Mouse (Mus musculus): ENCODE data around the gene Prkch. TPM values are rescaled to one million over a fixed set of nuclear protein-coding genes. Genes with fewer than 3 reads are reported as not detected.

Prkch gene
- polyA plus RNA-seq, 1 experiment from 2014 or later, result 9.0 TPM

GRCm38 (mm10) chr12:73602974-73603373 is 18.4 kb downstream of the Prkch start:
- Histone ChIP-seq H3K9me3 (no peaks in the 10 kb centered on the region), H3K4me1 (peaks cover 12% of the 10 kb centered on the region), H3K4me2 (replicated peaks) (no peak overlapping the region), H3K4me3 (no peak overlapping the region), H3K9ac (no peak overlapping the region), H3K36me3 (no peaks in the 10 kb centered on the region), H3K27ac (no peak overlapping the region), H3K27me3 (no peaks in the 10 kb centered on the region)
- no peak for ATAC-seq (ENCODE audit: low FRiP score, low read depth)
- 86% methylated on average over 7 of the region's 7 CpGs for WGBS

- H3K27me3 ChIP-seq, result no peaks in the 10 kb centered on the region
These were observed 19.1 kb downstream of the Prkch start for GRCm38 (mm10) chr12:73603653-73604052.

GRCm38 (mm10) chr12:73604762-73605161 is 20.2 kb downstream of the Prkch start:
- no peaks in the 10 kb centered on the region for H3K36me3 ChIP-seq
- H3K4me2 ChIP-seq (replicated peaks), result no peak overlapping the region
- H3K9me3 ChIP-seq, result no peaks in the 10 kb centered on the region
- H3K27ac ChIP-seq, result no peak overlapping the region
- no peaks in the 10 kb centered on the region for H3K27me3 ChIP-seq
- H3K9ac ChIP-seq, result no peak overlapping the region
- H3K4me1 ChIP-seq, result peaks cover 11% of the 10 kb centered on the region; the same call in 1 of the 2 replicates
- H3K4me3 ChIP-seq, result no peak overlapping the region
- no peak for ATAC-seq (ENCODE audit: low FRiP score, low read depth)
- 79% methylated on average over 12 of the region's 12 CpGs for WGBS

More at GRCm38 (mm10) chr12:73603653-73604052, 19.1 kb downstream of the Prkch start:
- H3K9me3 ChIP-seq, result no peaks in the 10 kb centered on the region
- 89% methylated on average over 6 of the region's 6 CpGs for WGBS
- H3K4me1 ChIP-seq, result peaks cover 14% of the 10 kb centered on the region
- H3K9ac ChIP-seq, result no peak overlapping the region
- H3K4me2 ChIP-seq (replicated peaks), result no peak overlapping the region
- H3K27ac ChIP-seq, result no peak overlapping the region
- ATAC-seq (ENCODE audit: low FRiP score, low read depth), result no peak
- H3K36me3 ChIP-seq, result no peaks in the 10 kb centered on the region
- no peak overlapping the region for H3K4me3 ChIP-seq

DNA sequence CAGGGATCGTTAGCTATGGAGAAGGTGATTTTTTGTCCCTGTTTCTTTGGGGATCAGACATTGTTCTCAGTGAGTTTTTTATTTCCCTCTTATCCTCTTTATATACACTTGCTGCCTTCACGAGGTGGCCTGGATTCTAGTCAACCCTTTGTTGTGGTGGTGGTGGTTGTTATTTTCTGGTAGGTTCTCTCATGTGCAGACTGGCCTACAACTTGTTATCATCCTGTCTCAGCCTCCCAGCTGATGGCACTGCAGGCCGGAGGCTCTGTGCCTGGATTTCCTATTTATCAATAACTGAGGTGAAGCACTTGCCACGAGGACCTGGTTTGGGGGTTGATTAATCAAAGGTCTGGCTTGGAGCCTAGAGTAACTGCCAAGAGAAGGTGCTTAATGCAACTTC is 20.6 kb downstream of the Prkch start:
- Histone ChIP-seq H3K4me1 (peaks cover 11% of the 10 kb centered on the region; the same call in 1 of the 2 replicates), H3K36me3 (no peaks in the 10 kb centered on the region), H3K27me3 (no peaks in the 10 kb centered on the region), H3K4me2 (replicated peaks) (no peak overlapping the region), H3K4me3 (no peak overlapping the region), H3K27ac (no peak overlapping the region), H3K9me3 (no peaks in the 10 kb centered on the region), H3K9ac (no peak overlapping the region)
- ATAC-seq (ENCODE audit: low FRiP score, low read depth), result no peak
- WGBS, result 84% methylated on average over 4 of the region's 4 CpGs

GRCm38 (mm10) chr12:73607381-73608064 is 22.9 kb downstream of the Prkch start:
- H3K27me3 ChIP-seq, result no peaks in the 10 kb centered on the region
- no peak overlapping the region for H3K27ac ChIP-seq
- H3K4me1 ChIP-seq, result peaks cover 11% of the 10 kb centered on the region; the same call in 1 of the 2 replicates
- no peaks in the 10 kb centered on the region for H3K36me3 ChIP-seq
- 51% methylated on average over 13 of the region's 13 CpGs for WGBS
- H3K9me3 ChIP-seq, result no peaks in the 10 kb centered on the region
- no peak overlapping the region for H3K9ac ChIP-seq
- no peak for ATAC-seq (ENCODE audit: low FRiP score, low read depth)
- H3K4me2 ChIP-seq (replicated peaks), result no peak overlapping the region
- no peak overlapping the region for H3K4me3 ChIP-seq

GRCm38 (mm10) chr12:73608065-73608397 is 23.4 kb downstream of the Prkch start:
- WGBS, result 5% methylated on average over 4 of the region's 4 CpGs
- no peak overlapping the region for H3K27ac ChIP-seq
- H3K9ac ChIP-seq, result no peak overlapping the region
- no peak overlapping the region for H3K4me3 ChIP-seq
- peaks cover 11% of the 10 kb centered on the region; the same call in 1 of the 2 replicates for H3K4me1 ChIP-seq
- no peak overlapping the region for H3K4me2 ChIP-seq (replicated peaks)
- no peaks in the 10 kb centered on the region for H3K9me3 ChIP-seq
- no peaks in the 10 kb centered on the region for H3K27me3 ChIP-seq
- ATAC-seq (ENCODE audit: low FRiP score, low read depth), result no peak
- H3K36me3 ChIP-seq, result no peaks in the 10 kb centered on the region

DNA sequence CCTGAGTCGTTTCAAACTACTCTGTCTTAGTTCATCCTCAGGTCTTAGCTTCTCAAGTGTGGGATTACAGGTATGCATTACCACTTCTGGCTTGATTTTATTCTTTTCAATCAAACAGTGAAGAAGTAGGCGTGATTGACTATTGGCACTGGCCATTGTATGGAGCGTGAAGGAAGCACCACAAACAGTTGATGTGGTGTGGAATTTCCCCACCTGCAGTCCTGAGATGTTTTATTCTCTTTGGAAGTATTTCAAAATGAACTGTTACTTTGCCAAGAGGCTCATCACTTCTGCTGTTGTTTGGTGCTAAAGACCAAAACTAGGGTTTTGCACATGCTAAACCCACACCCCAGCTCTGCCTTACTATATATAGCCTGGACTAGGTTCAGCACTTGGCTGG is 24.7 kb downstream of the Prkch start:
- peaks cover 11% of the 10 kb centered on the region; the same call in 1 of the 2 replicates for H3K4me1 ChIP-seq
- ATAC-seq (ENCODE audit: low FRiP score, low read depth), result no peak
- H3K27me3 ChIP-seq, result no peaks in the 10 kb centered on the region
- H3K9me3 ChIP-seq, result no peaks in the 10 kb centered on the region
- no peak overlapping the region for H3K9ac ChIP-seq
- 78% methylated on average over 3 of the region's 3 CpGs for WGBS
- H3K36me3 ChIP-seq, result no peaks in the 10 kb centered on the region
- H3K4me2 ChIP-seq (replicated peaks), result no peak overlapping the region
- no peak overlapping the region for H3K27ac ChIP-seq
- no peak overlapping the region for H3K4me3 ChIP-seq

DNA sequence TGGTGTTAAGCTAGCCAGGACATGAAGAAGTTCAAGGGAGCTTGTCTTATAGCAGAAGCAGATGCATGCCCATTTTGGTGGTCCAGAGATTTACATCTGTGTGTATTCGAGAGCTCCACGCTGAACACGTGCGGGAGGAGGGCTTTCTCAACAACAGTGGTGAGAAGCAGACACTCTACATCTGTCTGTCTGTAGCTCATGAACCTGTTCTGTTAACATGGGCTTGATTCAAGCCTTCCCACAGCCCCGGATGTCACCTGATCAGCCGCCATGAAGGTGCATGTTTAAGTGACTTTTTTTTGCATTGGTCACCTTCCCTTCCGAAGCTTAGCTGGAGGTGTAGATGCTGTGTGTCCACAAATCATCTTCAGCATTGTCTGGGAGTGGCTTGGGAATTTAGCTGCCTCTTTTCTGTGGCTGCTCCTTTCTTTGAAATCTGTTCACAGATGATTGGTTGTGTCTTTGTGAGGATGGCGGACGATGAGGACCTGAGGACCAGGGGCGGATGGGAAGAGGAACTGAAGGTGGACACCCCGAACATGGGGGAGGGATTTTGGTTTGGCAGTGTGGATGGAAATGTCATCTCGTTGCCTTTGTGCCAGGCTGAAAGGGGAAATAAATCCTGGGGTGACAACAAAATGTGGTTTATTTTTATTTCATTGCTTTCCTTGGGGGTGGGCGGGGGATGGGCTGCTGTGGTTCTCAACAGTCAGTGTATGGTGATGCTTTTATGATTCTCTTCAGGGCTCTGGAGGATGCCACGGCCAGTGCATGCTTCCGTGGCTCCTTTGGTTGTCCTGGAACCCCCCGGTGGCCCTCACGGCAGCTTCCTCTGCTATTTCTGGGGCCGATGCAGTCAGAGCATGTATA is 25.3 kb downstream of the Prkch start:
- 80% methylated on average over 18 of the region's 18 CpGs for WGBS
- Histone ChIP-seq H3K36me3 (no peaks in the 10 kb centered on the region), H3K4me1 (peaks cover 11% of the 10 kb centered on the region; the same call in 1 of the 2 replicates), H3K4me2 (replicated peaks) (no peak overlapping the region), H3K4me3 (no peak overlapping the region), H3K9ac (no peak overlapping the region), H3K9me3 (no peaks in the 10 kb centered on the region), H3K27ac (no peak overlapping the region), H3K27me3 (no peaks in the 10 kb centered on the region)
- no peak for ATAC-seq (ENCODE audit: low FRiP score, low read depth)

DNA sequence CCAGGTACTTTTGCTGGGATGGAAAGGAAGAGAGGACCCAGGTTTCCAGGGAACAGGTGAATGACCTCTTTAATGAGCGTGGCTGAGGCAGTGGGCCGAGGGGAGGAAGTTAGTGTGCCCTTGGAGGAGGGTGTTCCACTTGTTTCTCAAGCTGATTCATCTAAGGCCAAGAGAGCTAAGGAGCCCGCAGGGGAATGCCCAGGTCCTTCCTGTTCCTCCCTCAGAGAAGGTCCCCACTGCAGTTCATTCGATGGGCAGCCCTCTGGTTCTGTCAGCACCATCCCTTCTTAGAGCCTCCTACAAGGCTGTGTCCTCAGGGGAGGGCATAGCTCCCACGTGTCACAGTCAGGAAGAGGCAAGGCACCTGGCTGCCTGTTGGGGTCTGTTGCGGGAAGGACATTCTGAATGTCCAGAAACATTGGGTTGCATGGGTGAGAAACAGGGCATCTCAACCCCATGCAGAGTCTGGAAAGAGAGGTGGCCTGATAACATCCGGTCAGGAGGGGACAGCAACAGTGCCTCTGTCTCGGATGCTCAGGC is 26.3 kb downstream of the Prkch start:
- H3K4me2 ChIP-seq (replicated peaks), result no peak overlapping the region
- no peaks in the 10 kb centered on the region for H3K27me3 ChIP-seq
- no peaks in the 10 kb centered on the region for H3K9me3 ChIP-seq
- ATAC-seq (ENCODE audit: low FRiP score, low read depth), result no peak
- H3K27ac ChIP-seq, result no peak overlapping the region
- H3K4me3 ChIP-seq, result no peak overlapping the region
- 67% methylated on average over 8 of the region's 8 CpGs for WGBS
- no peaks in the 10 kb centered on the region for H3K36me3 ChIP-seq
- H3K9ac ChIP-seq, result no peak overlapping the region
- peaks cover 11% of the 10 kb centered on the region; the same call in 1 of the 2 replicates for H3K4me1 ChIP-seq

DNA sequence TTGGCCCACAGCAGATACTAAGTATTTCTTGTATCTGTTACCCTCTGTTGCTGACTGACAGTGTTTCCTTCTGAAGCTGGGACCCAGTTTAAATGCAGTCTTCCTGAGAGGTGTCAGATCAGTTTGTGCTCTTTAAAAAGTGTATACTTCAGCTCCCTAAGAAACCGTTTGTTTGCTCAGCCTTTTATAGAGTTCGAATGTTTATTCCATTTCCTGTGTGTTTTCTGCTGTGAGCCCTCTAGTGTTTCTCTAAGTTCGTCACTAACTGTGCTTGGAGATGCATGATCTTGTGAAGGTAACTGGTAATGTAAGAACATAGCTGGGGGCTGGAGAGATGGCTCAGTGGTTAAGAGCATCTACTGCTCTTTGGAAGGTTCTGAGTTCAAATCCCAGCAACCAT is 27.1 kb downstream of the Prkch start:
- H3K36me3 ChIP-seq, result no peaks in the 10 kb centered on the region
- 69% methylated on average over 3 of the region's 3 CpGs for WGBS

GRCm38 (mm10) chr12:73613183-73613582 is 28.6 kb downstream of the Prkch start:
- Histone ChIP-seq H3K9me3 (no peaks in the 10 kb centered on the region), H3K27ac (no peak overlapping the region), H3K4me2 (replicated peaks) (no peak overlapping the region), H3K4me3 (no peak overlapping the region), H3K4me1 (peaks cover 3% of the 10 kb centered on the region; the same call in 1 of the 2 replicates), H3K9ac (no peak overlapping the region), H3K36me3 (no peaks in the 10 kb centered on the region), H3K27me3 (no peaks in the 10 kb centered on the region)
- WGBS, result 81% methylated on average over 6 of the region's 6 CpGs
- ATAC-seq (ENCODE audit: low FRiP score, low read depth), result no peak

More for the DNA sequence above, 27.1 kb downstream of the Prkch start:
- H3K27ac ChIP-seq, result no peak overlapping the region
- H3K9me3 ChIP-seq, result no peaks in the 10 kb centered on the region
- no peak overlapping the region for H3K9ac ChIP-seq
- ATAC-seq (ENCODE audit: low FRiP score, low read depth), result no peak
- no peak overlapping the region for H3K4me2 ChIP-seq (replicated peaks)
- no peak overlapping the region for H3K4me3 ChIP-seq
- H3K27me3 ChIP-seq, result no peaks in the 10 kb centered on the region
- H3K4me1 ChIP-seq, result peaks cover 11% of the 10 kb centered on the region; the same call in 1 of the 2 replicates

- H3K9me3 ChIP-seq, result no peaks in the 10 kb centered on the region
- H3K4me1 ChIP-seq, result no peaks in the 10 kb centered on the region
- H3K36me3 ChIP-seq, result no peaks in the 10 kb centered on the region
- H3K27me3 ChIP-seq, result no peaks in the 10 kb centered on the region
- H3K4me3 ChIP-seq, result no peak overlapping the region
- H3K27ac ChIP-seq, result no peak overlapping the region
- 0 out of 2 replicates have a peak overlapping the region, but pooled peaks have one; percentile 11 for H3K4me2 ChIP-seq (replicated peaks)
- no peak overlapping the region for H3K9ac ChIP-seq
- WGBS, result 42% methylated on average over 10 of the region's 10 CpGs
- ATAC-seq (ENCODE audit: low FRiP score, low read depth), result no peak
These were observed 33.1 kb downstream of the Prkch start for GRCm38 (mm10) chr12:73617652-73618051.
